Mouse (Mus musculus) lung, embryonic 16.5 days (tissue): ENCODE measurements at regions not wholly inside any gene's neighbourhood (a gene's known extent, or its start where the extent isn't known, plus 50 kb on each side); places are given as distances from the start of the nearest gene placed in this dataset.

Experiments used
- ATAC-seq: fragments of 200-750 bp; cut with Nextera tagmentation; 2 replicates; pipeline ENCODE4 v1.8.0; 2017; ENCODE audit warnings: low read depth, mild to moderate bottlenecking, moderate library complexity
- H3K27ac ChIP-seq: fragments of 300-500 bp; sonication (generic); 2 replicates; pipeline ENCODE4 v1.5.1; 2014; ENCODE audit warnings: mild to moderate bottlenecking, control low read depth, low read length
- H3K27me3 ChIP-seq: fragments of 300-500 bp; sonication (generic); 2 replicates; pipeline ENCODE4 v1.6.1; 2014; ENCODE audit warnings: low read depth, low read length, mixed read lengths; ENCODE audit not compliant: control insufficient read depth, insufficient read depth
- H3K36me3 ChIP-seq: fragments of 300-500 bp; sonication (generic); 2 replicates; pipeline ENCODE4 v1.6.1; 2014; ENCODE audit warnings: low read length; ENCODE audit not compliant: control insufficient read depth, insufficient read depth
- H3K4me1 ChIP-seq: fragments of 300-500 bp; sonication (generic); replicated peaks from 2 replicates; pipeline ENCODE4 v1.6.1; 2014; ENCODE audit warnings: low read length, mixed read lengths; ENCODE audit not compliant: control insufficient read depth, insufficient read depth
- H3K4me2 ChIP-seq: fragments of 300-500 bp; sonication (generic); 2 replicates; pipeline ENCODE4 v1.6.1; 2014; ENCODE audit warnings: low read depth, low read length, control low read depth
- H3K4me3 ChIP-seq: fragments of 300-500 bp; sonication (generic); 2 replicates; pipeline ENCODE4 v1.5.1; 2014; ENCODE audit warnings: mild to moderate bottlenecking, low read length, control low read depth
- H3K9ac ChIP-seq: fragments of 300-500 bp; sonication (generic); 2 replicates; pipeline ENCODE4 v1.6.1; 2014; ENCODE audit warnings: low read length, control low read depth
- H3K9me3 ChIP-seq: fragments of 300-500 bp; sonication (generic); 2 replicates; pipeline ENCODE4 v1.6.1; 2016; ENCODE audit warnings: low read length; ENCODE audit not compliant: control insufficient read depth
- WGBS: fragments of 180-500 bp; shearing (Covaris S2); extraction: QIAGEN DNeasy Blood & Tissue Kit; methylation state at CpG from one replicate; pipeline ENCODE4 v1.1.7; 2014; 5-methylcytosine and 5-hydroxymethylcytosine counted together

- Histone ChIP-seq H3K27me3 (no peaks in the 10 kb centered on the region), H3K4me1 (no peaks in the 10 kb centered on the region), H3K4me2 (no peak overlapping the region), H3K9ac (no peak overlapping the region), H3K27ac (no peak overlapping the region), H3K36me3 (no peaks in the 10 kb centered on the region), H3K4me3 (no peak overlapping the region), H3K9me3 (no peaks in the 10 kb centered on the region)
- ATAC-seq, result no peak
Measured at GRCm38 (mm10) chr7:58557535-58557934, 98.4 kb upstream of the Atp10a start.

- Histone ChIP-seq H3K4me3 (no peak overlapping the region), H3K27me3 (no peaks in the 10 kb centered on the region), H3K9ac (no peak overlapping the region), H3K36me3 (no peaks in the 10 kb centered on the region), H3K4me2 (no peak overlapping the region), H3K27ac (no peak overlapping the region), H3K9me3 (no peaks in the 10 kb centered on the region), H3K4me1 (no peaks in the 10 kb centered on the region)
- 25% methylated on average over 2 of the region's 2 CpGs for WGBS
- ATAC-seq, result no peak
Measured at GRCm38 (mm10) chr7:58568807-58569206, 87.2 kb upstream of the Atp10a start.

- 19% methylated on average over 4 of the region's 4 CpGs for WGBS
- ATAC-seq, result peak; percentile 52; the same call in 1 of the 2 replicates
- H3K4me2 ChIP-seq, result no peak overlapping the region
Measured at GRCm38 (mm10) chr7:58584241-58584820, 71.6 kb upstream of the Atp10a start.

DNA sequence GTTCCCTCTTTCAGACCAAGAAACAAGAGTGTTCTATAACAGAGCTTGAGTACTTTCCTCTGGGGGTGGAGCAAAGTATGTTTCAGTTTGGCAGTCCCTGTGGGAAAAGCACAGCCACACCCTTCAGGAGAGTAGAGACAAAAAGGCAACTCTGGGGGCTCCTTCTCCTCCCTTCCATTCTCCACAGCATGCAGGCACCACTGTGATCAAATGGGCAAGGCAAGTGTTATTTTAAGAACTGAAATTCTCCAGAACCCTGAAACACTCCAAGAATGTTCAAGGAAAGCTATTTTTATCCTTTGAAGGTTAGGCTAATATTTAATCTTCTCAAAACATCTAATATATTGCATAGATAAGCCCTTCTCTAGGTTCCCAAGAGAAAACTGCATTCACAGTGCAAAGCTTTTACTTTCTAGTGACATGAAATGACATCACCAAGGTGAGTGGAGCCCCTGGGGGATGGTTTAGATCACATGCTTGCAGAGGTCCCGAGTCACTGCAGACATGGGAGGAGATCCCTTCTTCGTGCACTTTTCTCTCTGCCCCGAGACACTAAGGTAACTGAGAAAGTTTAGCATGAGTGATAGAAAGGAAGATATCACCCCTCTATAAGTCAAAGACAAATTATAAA lies 70.2 kb upstream of the Atp10a start:
- WGBS, result 22% methylated on average over 3 of the region's 3 CpGs
- Histone ChIP-seq H3K27me3 (no peaks in the 10 kb centered on the region), H3K27ac (0 out of 2 replicates have a peak overlapping the region, but pooled peaks have one; percentile 27), H3K4me1 (0 out of 2 replicates have a peak, but pooled peaks cover 3% of the 10 kb centered on the region), H3K9me3 (no peaks in the 10 kb centered on the region), H3K36me3 (no peaks in the 10 kb centered on the region), H3K9ac (no peak overlapping the region), H3K4me3 (no peak overlapping the region), H3K4me2 (no peak overlapping the region)
- peak; percentile 71 for ATAC-seq

More at GRCm38 (mm10) chr7:58584241-58584820, 71.6 kb upstream of the Atp10a start:
- Histone ChIP-seq H3K9me3 (no peaks in the 10 kb centered on the region), H3K9ac (no peak overlapping the region), H3K4me3 (no peak overlapping the region), H3K36me3 (no peaks in the 10 kb centered on the region), H3K27ac (no peak overlapping the region), H3K27me3 (no peaks in the 10 kb centered on the region), H3K4me1 (0 out of 2 replicates have a peak, but pooled peaks cover 3% of the 10 kb centered on the region)

- Histone ChIP-seq H3K9ac (no peak overlapping the region), H3K4me1 (no peaks in the 10 kb centered on the region), H3K27me3 (no peaks in the 10 kb centered on the region), H3K9me3 (no peaks in the 10 kb centered on the region), H3K36me3 (no peaks in the 10 kb centered on the region), H3K27ac (no peak overlapping the region), H3K4me3 (no peak overlapping the region), H3K4me2 (no peak overlapping the region)
- no peak for ATAC-seq
- 65% methylated on average over 1 of the region's 1 CpGs for WGBS
Measured at GRCm38 (mm10) chr7:58595951-58596350, 60.0 kb upstream of the Atp10a start.
